Mouse (Mus musculus) mature B cell (primary cell): ENCODE results near the gene Gse1.

Experiments used
- in situ Hi-C: fragments of 300-500 bp; cut with MboI; formaldehyde crosslinking; loops from 2 replicates; pipeline ENCODE4 v1.14.3; 2019

The Gse1 gene

DNA sequence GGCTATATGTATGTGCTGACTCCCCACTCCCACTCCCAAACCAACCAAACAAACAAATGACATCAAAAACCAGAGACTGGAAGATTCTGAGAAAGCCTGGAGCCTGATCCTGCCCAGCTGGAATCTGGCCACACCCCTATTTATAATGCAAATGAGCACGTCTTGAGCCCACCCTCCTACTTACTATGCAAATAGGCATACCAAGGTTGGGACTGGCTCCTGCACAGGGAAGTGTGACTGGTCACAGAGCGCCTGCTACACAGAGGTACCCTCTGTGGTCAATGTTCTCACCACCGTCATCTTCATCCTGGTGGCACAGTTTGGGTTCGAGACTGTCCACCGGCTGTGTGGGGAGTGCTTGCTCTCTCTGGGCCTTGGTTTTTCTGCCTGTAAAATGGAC, 146.9 kb downstream of the Gse1 start:
- in situ Hi-C loops: no loop called here

- in situ Hi-C loops: no loop called here
Measured at GRCm38 (mm10) chr8:120376215-120376614, 148.0 kb downstream of the Gse1 start.

DNA sequence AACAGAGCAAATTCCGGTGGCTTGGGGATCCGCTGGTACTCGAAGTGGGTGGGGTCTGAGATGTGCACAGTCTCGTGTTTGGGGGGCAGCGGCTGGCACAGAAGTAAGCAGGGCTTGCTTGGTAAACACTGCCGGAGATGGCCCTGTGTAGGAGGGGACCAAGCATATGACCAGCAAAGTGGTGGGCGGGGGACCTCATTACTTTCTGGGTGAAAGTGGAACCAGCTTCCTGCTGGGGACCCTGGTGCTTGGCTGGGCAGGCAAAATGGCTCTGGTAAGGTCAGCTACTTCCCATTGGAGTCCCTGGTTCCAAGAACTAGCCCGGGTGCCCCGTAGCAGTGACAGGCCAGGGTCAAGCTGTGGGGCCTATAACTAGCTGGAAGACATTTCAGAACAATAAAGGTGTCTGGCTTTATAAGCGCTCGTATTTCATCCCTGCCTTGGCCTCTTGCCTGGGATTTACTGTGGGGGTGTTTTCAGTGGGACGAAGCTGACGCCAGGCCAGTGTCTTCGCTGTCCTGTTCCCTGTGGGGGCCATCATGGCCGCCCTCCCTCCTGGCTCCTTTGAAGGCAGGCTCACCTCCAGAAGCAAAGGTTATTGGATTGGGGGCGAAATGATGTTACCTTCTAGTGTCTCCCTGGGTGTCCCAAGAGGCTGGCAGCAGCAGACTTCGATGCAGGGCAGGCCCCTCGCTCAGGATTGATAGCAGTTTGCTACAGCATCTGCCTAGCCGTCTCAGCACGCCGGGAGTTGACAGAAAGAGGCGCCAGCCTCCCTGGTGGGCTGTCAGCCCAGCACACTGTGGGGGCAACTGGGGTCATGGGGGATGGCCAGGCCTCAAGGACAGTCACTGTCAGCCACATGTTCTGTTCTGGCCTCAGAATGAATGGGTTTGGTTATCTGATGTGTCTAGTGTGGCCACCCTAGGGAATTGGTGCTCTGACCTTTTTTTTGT, 148.9 kb downstream of the Gse1 start:
- in situ Hi-C loops: no loop called here

DNA sequence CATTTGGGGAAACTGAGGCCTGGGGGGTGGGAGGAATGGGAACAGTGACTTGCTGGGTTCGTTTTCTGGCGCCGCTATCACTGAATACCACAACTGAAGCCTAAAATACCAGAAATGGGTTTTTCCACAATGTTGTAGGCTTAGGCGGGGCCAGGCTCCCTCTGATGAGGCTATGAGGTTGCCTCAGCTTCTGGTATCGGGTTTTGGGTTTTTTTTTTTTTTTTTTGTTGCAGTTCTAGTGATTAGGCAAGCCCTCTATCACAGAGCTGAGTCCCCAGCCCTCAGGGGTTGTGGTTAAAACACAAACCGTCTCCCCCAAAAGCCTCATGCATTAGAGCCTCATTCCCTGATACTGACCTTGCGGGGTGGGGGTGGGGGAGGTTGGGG, 149.5 kb downstream of the Gse1 start:
- in situ Hi-C loops: no loop called here

DNA sequence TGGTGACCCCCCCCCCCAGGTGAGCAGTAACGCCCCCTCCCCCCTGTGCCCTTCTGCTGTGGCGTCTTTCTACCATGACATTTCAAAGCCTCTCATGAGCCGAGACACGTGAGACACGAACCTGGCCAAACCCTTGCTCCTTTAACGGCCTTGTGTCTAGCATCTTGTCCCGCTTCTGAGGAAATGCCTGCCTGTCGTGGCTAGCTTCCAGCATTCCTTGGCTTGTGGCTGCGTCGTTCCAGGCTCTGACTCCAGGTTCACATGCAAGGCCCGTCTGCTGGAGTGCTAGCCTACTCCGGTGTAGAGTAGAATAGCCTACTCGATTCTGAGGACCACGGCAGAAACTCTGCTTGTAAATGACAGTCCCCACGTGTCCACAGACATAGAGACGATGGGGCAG, 150.1 kb downstream of the Gse1 start:
- in situ Hi-C loops: no loop called here

- in situ Hi-C loops: no loop called here
Measured at GRCm38 (mm10) chr8:120379015-120379414, 150.8 kb downstream of the Gse1 start.

- in situ Hi-C loops: no loop called here
Measured at GRCm38 (mm10) chr8:120381865-120382264, 153.6 kb downstream of the Gse1 start.

DNA sequence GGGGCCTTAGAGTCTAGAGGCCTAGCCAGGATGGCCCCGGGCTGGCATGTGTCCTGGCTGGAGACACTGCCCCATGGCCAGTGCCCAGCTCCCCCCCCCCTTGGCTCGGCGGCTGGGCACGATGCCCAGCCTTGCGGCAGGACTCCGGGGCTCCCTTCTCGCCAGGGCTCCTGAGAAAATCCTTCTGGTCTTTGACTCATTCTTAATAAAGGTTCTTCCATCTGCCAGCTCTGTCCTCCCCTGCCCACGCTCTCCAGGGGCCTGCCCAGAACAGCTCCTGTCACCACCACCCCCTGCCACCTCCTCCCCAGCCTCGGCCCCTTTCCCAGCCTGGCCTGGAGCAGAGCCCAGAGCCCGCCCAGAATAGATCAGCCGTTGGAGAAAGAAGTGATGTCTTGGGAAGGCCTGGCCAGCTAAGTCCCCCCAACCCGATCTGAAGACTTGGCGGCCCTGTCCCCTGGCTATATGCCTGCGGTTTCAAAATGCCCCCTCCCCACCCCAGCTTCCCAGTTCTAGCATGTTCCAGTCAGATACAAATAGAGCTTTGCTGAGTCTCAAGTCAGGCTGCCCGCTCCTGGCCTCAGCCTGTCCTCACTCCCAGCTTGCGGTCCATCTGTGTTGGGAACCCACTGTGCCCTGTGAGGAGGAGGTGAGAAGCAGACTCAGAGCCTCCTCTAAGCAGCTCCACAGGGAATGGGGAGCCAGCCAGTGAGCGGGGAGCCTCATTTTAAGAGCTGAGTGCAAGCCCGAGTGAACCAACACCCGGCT, 154.4 kb downstream of the Gse1 start:
- in situ Hi-C loops: no loop called here

DNA sequence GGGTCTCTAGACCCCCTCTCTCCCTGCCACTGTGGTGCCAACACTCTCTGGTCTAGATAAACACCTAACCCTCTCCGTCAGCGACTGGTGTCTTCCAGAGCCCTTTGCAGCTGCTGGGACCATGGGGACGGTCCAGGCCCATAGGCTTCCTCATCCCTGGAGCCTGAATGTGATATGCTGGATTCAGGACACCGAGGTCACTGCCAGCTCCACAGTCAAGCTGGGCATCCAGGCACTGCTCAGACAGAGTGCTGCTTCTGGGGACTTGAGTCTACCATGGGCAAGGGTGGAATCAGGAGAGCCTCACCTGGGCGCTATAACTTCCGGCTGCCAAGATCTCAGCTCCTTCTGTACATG, 154.9 kb downstream of the Gse1 start:
- in situ Hi-C loops: no loop called here

DNA sequence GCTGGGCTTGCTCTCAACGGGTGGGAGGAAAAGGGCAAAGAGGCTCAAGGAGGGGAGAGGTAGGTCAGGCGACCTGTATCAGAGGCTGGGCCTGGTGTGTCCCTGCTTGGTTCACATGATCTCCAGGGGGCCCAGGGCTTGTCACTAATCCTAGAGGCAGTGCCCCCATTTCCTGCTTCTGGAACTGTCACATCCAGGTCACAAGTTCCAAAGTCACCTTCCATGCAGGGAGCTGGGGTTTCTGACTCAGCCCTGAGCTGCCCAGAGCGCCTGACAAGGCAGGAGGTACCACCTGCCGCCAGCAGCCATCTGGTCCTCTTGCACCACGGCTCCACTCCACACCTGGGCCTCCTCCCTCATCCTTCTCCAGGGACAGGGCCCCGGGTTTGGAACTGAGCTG, 155.5 kb downstream of the Gse1 start:
- in situ Hi-C loops: no loop called here

DNA sequence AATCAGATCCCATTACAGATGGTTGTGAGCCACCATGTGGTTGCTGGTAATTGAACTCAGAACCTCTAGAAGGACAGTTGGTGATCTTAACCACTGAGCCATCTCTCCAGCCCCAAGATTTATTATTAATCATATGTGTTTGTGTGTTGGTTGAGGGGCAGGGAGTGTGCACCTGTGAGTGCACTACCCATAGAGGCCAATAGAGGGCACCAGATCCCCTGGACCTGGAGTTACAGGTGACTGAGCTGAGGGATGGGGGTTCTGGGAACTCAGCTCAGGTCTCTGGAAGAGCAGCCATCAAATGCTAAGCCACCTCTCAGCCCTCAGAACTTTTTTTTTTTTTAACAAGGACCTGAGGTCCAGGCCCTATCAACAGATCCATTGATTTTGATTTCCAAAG, 156.5 kb downstream of the Gse1 start:
- in situ Hi-C loops: no loop called here

GRCm38 (mm10) chr8:120388246-120388645, 160.0 kb downstream of the Gse1 start:
- in situ Hi-C loops: no loop called here

GRCm38 (mm10) chr8:120390598-120390997, 162.3 kb downstream of the Gse1 start:
- in situ Hi-C loops: no loop called here

- in situ Hi-C loops: no loop called here
Measured at GRCm38 (mm10) chr8:120391856-120392255, 163.6 kb downstream of the Gse1 start.

- in situ Hi-C loops: no loop called here
Measured at GRCm38 (mm10) chr8:120393085-120393484, 164.8 kb downstream of the Gse1 start.

DNA sequence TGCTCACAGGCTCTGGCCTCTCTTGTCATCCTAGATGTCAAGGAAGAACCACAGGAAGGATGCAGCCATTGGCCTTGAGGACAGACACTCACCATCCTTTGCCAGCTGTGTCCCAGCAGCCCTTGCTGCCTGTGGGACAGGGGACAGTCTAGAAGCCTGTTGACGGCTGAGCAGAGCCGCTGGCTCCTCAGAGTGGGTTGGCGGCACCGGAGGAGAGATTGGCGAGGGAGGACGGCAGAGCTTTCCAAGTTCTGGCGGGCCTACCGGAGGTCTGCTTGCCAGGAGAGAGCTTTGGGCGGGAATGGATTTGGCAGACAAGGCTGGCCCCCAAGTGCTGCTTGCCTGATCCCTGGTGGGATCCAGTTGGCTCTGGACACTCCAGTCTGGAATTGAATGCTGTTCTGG, 165.6 kb downstream of the Gse1 start:
- in situ Hi-C loops: no loop called here

GRCm38 (mm10) chr8:120395892-120396291, 167.6 kb downstream of the Gse1 start:
- in situ Hi-C loops: no loop called here

DNA sequence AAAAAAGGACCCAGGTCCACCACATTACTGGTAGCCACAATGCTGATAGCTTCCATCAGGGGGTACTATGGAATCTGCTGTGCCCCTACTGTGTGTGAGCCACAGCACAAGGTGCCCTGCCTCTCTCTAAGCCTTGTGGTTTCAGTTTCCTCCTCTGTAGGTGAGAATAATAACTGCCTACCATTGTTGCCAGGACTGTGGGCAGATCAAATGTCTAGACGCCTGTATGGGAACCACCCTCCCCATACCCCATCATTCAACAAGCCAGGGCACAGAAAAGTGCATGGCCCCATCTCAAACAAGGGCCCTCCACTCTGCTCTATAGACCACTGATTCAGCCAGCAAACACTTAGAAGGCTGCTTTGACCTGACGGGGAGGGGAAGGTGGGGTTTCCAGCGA, 168.5 kb downstream of the Gse1 start:
- in situ Hi-C loops: no loop called here

GRCm38 (mm10) chr8:120397444-120398411, 169.5 kb downstream of the Gse1 start:
- in situ Hi-C loops: no loop called here

DNA sequence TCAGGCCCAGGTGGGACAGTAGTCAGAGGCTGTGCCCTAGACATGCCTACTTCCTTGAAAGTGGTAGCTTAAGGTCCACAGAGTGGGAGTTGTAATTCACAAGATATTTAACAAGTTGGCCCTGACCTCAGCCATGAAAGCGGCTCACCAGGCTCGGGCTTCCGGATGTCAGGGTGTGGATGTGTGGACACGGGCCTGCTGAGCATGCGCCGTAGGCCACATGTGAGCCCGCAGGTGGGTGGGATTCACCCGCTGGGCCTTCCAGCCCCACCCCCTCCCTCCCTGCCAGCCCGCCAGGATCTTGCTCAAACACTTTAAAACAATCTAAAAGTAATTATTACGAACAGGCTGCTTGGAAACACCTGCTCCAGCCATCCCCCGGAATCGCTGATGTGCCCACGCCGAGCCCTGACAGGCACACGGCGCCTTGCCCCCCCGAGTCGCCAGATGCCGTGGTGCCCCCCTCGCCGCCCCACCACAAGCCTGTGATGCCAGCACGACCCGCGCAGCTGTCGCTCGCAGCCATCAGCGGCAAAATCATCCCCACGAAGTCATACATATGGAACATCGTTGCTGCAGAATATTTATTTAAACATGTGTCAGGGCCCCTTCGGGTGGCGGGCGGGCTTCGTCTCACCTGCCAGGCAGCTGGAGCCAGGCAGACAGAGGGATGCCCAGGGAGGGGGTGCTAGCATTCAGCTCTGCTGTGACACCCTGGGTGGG, 171.1 kb downstream of the Gse1 start:
- in situ Hi-C loops: no loop called here

DNA sequence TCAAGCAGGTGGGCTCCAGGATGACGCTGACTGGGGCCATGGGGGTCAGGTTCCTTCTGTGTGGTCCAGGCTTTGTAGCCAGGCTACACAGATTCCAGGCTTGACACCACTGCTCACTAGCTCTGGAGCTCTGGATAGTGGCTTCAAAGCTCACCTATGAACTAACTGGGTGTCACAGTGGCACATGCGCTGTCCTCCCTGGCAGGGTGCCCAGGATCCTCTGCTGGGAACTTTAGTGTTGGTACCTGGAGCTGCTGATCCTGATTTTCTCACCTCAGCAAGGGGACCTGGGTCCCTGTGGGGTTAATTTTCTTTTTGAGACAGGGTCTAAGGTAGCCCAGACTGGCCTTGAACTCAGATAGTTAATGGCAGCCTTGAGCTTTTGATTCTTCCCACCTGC, 173.0 kb downstream of the Gse1 start:
- in situ Hi-C loops: no loop called here
